Mouse (Mus musculus) intestine, postnatal 0 days (tissue): ENCODE results near the gene Dact1. TPM values are rescaled to one million over a fixed set of nuclear protein-coding genes. Genes with fewer than 3 reads are reported as not detected.

ENCODE experiments used
- ATAC-seq: fragments of 200-750 bp; cut with Nextera tagmentation; 2 replicates; pipeline ENCODE4 v1.8.0; 2017; ENCODE audit warnings: mild to moderate bottlenecking, moderate TSS enrichment, moderate library complexity
- H3K27ac ChIP-seq: fragments of 300-500 bp; sonication (generic); 2 replicates; pipeline ENCODE4 v1.5.1; 2014; ENCODE audit warnings: mild to moderate bottlenecking, low read depth, low read length, moderate library complexity
- H3K27me3 ChIP-seq: fragments of 300-500 bp; sonication (generic); replicated peaks from 2 replicates; pipeline ENCODE4 v1.6.1; 2014; ENCODE audit warnings: low read length, mixed read lengths; ENCODE audit not compliant: control insufficient read depth, insufficient read depth
- H3K36me3 ChIP-seq: fragments of 300-500 bp; sonication (generic); 2 replicates; pipeline ENCODE4 v1.6.1; 2014; ENCODE audit warnings: mild to moderate bottlenecking, moderate library complexity; ENCODE audit not compliant: control insufficient read depth, insufficient read depth
- H3K4me1 ChIP-seq: fragments of 300-500 bp; sonication (generic); replicated peaks from 2 replicates; pipeline ENCODE4 v1.6.1; 2014; ENCODE audit warnings: antibody characterized with exemption, low read length, mixed read lengths; ENCODE audit not compliant: control insufficient read depth, insufficient read depth
- H3K4me2 ChIP-seq: fragments of 300-500 bp; sonication (generic); replicated peaks from 2 replicates; pipeline ENCODE4 v1.6.1; 2014; ENCODE audit warnings: low read depth, mild to moderate bottlenecking, moderate library complexity
- H3K4me3 ChIP-seq: fragments of 300-500 bp; sonication (generic); 2 replicates; pipeline ENCODE4 v1.5.1; 2014; ENCODE audit warnings: low read depth, low read length
- H3K9ac ChIP-seq: fragments of 300-500 bp; sonication (generic); 2 replicates; pipeline ENCODE4 v1.6.1; 2014; ENCODE audit warnings: mild to moderate bottlenecking, low read depth, low read length
- H3K9me3 ChIP-seq: fragments of 300-500 bp; sonication (generic); 2 replicates; pipeline ENCODE4 v1.6.1; 2016; ENCODE audit warnings: mixed run types; ENCODE audit not compliant: control insufficient read depth
- CTCF ChIP-seq: sonication (generic); IDR thresholded peaks from 2 replicates; pipeline ENCODE4 v1.5.1; 2016; ENCODE audit warnings: low read depth, mild to moderate bottlenecking, control low read depth, antibody characterized with exemption, moderate library complexity
- WGBS: fragments of 180-500 bp; shearing (Covaris S2); extraction: QIAGEN DNeasy Blood & Tissue Kit; methylation state at CpG from one replicate; pipeline ENCODE4 v1.1.7; 2014; 5-methylcytosine and 5-hydroxymethylcytosine counted together
- polyA plus RNA-seq: library from polyadenylated mRNA; unstranded; fragments of >200 nt; fragmentation: Nextera tagmentation; extraction: Ambion mirVana; gene quantifications from 2 replicates; pipeline ENCODE4 v1.2.1, GENCODE M21; 2015

Dact1 gene
- polyA plus RNA-seq, 1 experiment from 2014 or later: 5.1 TPM

GRCm38 (mm10) chr12:71364106-71364505 is 54.4 kb downstream of the Dact1 start:
- no peak for TF ChIP-seq CTCF
- Histone ChIP-seq H3K9me3 (no peaks in the 10 kb centered on the region), H3K4me2 (no peak overlapping the region), H3K27ac (no peak overlapping the region), H3K9ac (no peak overlapping the region), H3K36me3 (no peaks in the 10 kb centered on the region), H3K4me1 (no peaks in the 10 kb centered on the region), H3K27me3 (no peaks in the 10 kb centered on the region), H3K4me3 (no peak overlapping the region)
- no peak for ATAC-seq
- WGBS: 83% methylated on average over 7 of the region's 7 CpGs

GRCm38 (mm10) chr12:71364531-71364930 is 54.8 kb downstream of the Dact1 start:
- H3K9ac ChIP-seq: no peak overlapping the region
- no peak for ATAC-seq
- no peak overlapping the region for H3K4me2 ChIP-seq
- H3K27me3 ChIP-seq: no peaks in the 10 kb centered on the region
- H3K27ac ChIP-seq: no peak overlapping the region
- no peaks in the 10 kb centered on the region for H3K4me1 ChIP-seq
- no peak overlapping the region for H3K4me3 ChIP-seq
- WGBS: 94% methylated on average over 3 of the region's 3 CpGs
- H3K36me3 ChIP-seq: no peaks in the 10 kb centered on the region
- no peak for TF ChIP-seq CTCF
- H3K9me3 ChIP-seq: no peaks in the 10 kb centered on the region

GRCm38 (mm10) chr12:71365208-71365607 is 55.5 kb downstream of the Dact1 start:
- Histone ChIP-seq H3K9ac (no peak overlapping the region), H3K27ac (no peak overlapping the region)
- 55% methylated on average over 7 of the region's 7 CpGs for WGBS

GRCm38 (mm10) chr12:71366175-71366574 is 56.5 kb downstream of the Dact1 start:
- Histone ChIP-seq H3K9me3 (no peaks in the 10 kb centered on the region), H3K4me3 (no peak overlapping the region), H3K36me3 (no peaks in the 10 kb centered on the region), H3K27me3 (no peaks in the 10 kb centered on the region), H3K4me1 (no peaks in the 10 kb centered on the region), H3K27ac (no peak overlapping the region), H3K4me2 (no peak overlapping the region), H3K9ac (no peak overlapping the region)
- ATAC-seq: no peak
- 72% methylated on average over 6 of the region's 6 CpGs for WGBS
- TF ChIP-seq CTCF: no peak

More at GRCm38 (mm10) chr12:71365208-71365607, 55.5 kb downstream of the Dact1 start:
- ATAC-seq: no peak
- TF ChIP-seq CTCF: no peak
- H3K36me3 ChIP-seq: no peaks in the 10 kb centered on the region
- H3K4me1 ChIP-seq: no peaks in the 10 kb centered on the region
- H3K4me3 ChIP-seq: no peak overlapping the region
- no peaks in the 10 kb centered on the region for H3K27me3 ChIP-seq
- H3K9me3 ChIP-seq: no peaks in the 10 kb centered on the region
- H3K4me2 ChIP-seq: no peak overlapping the region

- no peak overlapping the region for H3K4me3 ChIP-seq
- H3K9ac ChIP-seq: no peak overlapping the region
- no peak overlapping the region for H3K27ac ChIP-seq
- no peaks in the 10 kb centered on the region for H3K9me3 ChIP-seq
- H3K4me2 ChIP-seq: no peak overlapping the region
- 61% methylated on average over 5 of the region's 5 CpGs for whole genome bisulfite sequencing
- H3K4me1 ChIP-seq: no peaks in the 10 kb centered on the region
- no peak for TF ChIP-seq CTCF
- H3K36me3 ChIP-seq: no peaks in the 10 kb centered on the region
- H3K27me3 ChIP-seq: no peaks in the 10 kb centered on the region
- no peak for ATAC-seq
Measured at GRCm38 (mm10) chr12:71368631-71369030, 58.9 kb downstream of the Dact1 start.

Other genes with a start within 250 kb of the Dact1 start
- gene Tomm20l, start 198.5 kb upstream of the Dact1 start, polyA plus RNA-seq: not detected in 2 replicates
- gene Timm9, start 173.2 kb upstream of the Dact1 start, polyA plus RNA-seq: 69.1 and 74.9 TPM in 2 replicates
- 2.7 and 4.2 TPM in 2 replicates for gene 2700049A03Rik, start 173.0 kb upstream of the Dact1 start, polyA plus RNA-seq